Mouse (Mus musculus): ENCODE results near the gene Otulinl.
A peak's percentile ranks its signal among the peaks of the same experiment; 100 is the strongest.
"Not testable (repeated sequence)": the region's sequence is repeated elsewhere in the genome, so short reads cannot be mapped to it uniquely, and the experiment has no call there.

The Otulinl gene

DNA sequence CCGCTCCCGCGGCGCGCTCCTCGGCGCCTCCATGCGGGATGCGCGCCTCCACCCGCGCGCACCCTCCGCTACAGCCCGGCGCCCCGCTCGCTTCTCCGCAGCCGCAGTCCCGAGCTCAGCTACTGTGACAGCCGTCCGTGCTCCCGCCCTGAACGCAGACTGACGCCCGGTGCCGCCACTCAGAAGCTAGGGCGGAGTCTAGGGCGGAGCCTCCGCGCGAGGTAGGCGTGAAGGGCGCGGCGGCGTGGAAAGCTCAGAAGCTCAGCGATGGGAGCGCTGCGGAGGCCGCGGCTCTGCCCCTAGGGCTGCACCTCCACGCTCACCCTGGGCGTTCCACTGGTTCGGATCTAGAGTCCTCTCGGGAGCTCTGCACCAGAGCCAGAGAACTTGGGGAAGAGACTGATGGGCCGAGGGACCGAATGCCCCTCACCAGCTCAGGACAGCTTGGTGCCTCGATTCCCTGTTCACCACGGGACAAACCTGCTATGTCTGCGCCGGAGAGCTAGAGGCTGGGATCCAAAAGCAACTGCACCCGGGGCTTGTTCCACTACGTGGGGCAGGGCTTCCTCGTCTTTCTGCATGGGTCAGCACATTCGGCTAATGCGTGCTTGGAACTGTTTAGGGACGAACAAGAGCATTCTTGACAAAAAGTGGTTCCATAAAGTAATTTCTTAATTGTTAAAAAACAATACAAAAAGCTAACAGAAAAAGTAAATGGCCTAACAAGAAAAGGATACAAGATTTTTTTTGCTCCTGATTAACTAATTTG, at the start of gene Otulinl:
TSS of gene Otulinl (minus strand) at position 161 of the 769 bp plus-strand sequence.
- DNase-seq: peak; percentile 96

DNA sequence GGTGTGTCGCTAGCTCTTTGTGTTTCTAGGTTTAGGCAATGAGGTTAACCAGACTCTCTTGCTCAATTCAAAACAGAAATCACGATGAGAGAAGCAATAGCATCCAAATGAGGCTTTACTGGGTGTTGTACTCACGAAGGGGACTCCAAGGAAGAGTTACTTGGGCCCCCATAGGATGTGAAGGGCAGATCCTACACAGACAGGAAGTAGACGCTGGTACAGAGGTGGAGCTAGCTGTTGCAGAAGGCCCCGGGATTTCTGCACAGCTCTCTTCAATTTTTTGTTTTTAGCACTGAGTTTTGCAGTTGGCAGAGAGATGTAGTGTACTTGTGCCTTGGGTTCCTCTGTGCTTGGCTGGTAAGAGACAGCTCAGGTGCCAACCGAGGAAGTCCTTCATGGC, 44.8 kb upstream of the Otulinl start:
- no peak for DNase-seq

- DNase-seq: no peak
Observed at GRCm38 (mm10) chr15:27724796-27725680, 43.7 kb upstream of the Otulinl start.

GRCm38 (mm10) chr15:27724298-27724697, 42.9 kb upstream of the Otulinl start:
- no peak for DNase-seq

GRCm38 (mm10) chr15:27723746-27724145, 42.4 kb upstream of the Otulinl start:
- no peak for DNase-seq

DNA sequence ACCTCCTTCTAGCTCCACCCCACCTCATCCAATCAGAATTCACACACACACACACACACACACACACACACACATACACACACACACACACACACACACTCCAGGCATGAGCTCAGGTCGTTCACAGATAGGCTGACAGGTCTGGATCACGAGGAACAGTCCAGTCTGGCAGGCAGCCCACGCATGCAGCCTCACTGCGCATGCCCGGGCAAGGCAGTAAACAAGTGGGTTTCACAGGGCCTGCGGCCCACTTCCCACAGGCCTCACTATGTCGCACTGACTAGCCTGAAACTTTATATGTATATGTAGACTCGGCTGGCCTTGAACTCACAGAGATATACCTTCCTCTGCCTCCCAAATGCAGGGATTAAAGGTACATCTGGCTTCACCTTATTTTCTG, 38.9 kb upstream of the Otulinl start:
- not testable (repeated sequence) for DNase-seq

DNA sequence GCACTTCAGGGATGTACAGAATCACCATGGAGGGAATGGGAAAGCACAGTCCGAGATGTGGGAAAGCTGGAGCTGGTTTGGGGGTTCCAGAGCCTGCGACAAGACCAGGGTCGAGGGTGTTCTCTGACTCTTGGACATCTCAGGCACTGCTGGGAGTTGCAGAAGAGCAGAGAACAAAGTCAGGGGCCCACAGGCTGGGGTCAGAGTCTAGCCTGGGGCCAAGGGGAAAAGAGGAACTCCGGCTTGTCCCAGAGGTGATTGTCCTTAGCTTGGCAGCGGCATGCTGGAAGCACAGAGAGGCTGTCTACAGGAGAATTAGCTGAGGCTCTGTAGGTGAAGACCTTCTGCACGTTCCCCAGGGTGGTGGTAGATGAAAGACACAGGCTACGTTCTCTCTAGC, 37.3 kb upstream of the Otulinl start:
- DNase-seq: no peak

- DNase-seq: peak; percentile 19
Observed at GRCm38 (mm10) chr15:27715331-27715730, 34.0 kb upstream of the Otulinl start.

GRCm38 (mm10) chr15:27710698-27711097, 29.3 kb upstream of the Otulinl start:
- DNase-seq: no peak

DNA sequence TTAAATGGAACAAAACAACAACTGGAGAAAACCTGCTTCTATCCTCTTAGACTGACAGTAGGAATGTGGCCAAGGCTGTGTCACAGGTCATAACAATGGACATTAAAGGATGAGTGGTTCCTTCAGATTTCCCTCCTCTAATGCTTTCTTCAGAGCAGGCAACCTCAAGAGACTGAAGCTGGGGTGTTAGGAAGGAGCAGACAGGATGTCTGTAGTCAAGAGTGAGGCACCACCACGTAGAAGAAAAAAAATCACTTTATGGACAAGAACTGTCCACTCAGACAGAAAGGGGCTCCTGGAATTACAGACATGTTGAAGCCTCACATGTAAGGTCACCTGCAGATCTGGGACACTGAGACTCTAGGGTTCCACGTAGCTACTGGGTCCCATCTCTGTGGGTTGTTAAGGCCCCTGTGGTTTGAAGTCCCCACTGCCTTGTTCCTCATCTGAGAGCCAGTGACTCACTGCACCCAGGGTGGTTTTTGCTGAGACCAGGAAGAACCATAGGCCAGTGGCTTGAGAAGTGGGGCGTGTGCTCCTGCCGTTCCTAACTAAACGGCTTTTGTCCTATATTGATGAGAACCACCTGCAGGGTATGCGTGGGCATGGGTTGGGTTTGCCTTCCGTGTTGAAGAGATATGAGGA, 27.7 kb upstream of the Otulinl start:
- no peak for DNase-seq

- DNase-seq: no peak
Observed at GRCm38 (mm10) chr15:27708499-27708898, 27.1 kb upstream of the Otulinl start.

GRCm38 (mm10) chr15:27702972-27703313, 21.6 kb upstream of the Otulinl start:
- no peak for DNase-seq

GRCm38 (mm10) chr15:27702031-27702971, 20.9 kb upstream of the Otulinl start:
- no peak for DNase-seq

GRCm38 (mm10) chr15:27697632-27698031, 16.3 kb upstream of the Otulinl start:
- DNase-seq: no peak

DNA sequence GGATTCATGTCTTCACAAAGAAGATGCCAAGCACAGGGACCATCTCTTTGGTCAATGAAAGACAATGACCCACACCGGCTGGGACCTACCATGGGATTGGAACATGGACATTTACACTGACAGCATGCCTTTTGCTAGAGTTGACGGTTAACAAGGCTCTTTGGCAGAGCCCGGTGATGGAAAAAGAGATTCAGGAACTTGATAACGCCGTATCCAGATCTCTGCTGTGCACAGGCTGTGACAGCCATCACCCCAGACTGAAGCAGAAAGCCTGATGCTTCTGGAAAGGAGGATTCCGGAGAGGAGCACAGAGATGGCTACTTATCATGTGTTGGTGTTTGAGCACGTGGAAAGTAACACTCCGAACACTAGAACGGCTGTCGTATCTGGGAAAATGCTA, 11.9 kb upstream of the Otulinl start:
- no peak for DNase-seq

DNA sequence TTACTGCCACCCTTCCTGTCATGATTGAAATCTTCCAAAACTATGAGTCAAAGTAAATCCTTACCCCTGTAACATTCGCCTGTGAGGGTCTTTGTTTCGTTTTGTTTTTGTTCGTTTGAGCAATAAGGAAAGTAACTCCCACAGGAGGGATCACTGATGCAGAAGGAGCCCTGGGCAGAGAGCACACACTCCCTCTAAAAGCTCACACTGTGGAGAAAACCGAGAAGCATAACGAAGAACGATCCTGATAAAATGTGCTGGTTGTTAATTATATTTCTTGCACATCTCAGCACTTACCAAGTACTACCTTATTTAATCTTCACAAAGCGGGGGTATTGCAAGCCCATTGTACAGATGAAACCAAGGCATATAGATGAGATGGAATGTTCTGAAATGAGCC, 10.8 kb upstream of the Otulinl start:
- DNase-seq: no peak

DNA sequence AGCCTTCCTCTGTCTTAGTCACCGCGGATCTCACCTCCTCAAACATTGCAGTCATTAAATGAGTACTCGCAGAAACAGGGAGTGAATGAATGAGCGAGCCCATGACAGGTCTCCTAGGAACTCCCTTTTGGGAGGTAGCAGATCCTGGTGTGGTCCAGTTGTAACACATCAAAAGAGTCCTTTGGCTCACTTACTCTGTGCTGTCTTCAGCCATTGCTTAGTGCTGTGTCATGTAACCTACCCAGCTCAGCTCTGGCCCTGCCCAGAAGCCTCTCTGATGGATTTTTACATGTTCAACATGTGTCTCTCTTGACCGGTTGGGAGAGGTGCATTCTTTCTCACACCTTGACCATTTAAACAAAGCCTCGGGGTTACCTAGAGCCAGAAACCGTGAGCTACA, 9.8 kb upstream of the Otulinl start:
- no peak for DNase-seq

DNA sequence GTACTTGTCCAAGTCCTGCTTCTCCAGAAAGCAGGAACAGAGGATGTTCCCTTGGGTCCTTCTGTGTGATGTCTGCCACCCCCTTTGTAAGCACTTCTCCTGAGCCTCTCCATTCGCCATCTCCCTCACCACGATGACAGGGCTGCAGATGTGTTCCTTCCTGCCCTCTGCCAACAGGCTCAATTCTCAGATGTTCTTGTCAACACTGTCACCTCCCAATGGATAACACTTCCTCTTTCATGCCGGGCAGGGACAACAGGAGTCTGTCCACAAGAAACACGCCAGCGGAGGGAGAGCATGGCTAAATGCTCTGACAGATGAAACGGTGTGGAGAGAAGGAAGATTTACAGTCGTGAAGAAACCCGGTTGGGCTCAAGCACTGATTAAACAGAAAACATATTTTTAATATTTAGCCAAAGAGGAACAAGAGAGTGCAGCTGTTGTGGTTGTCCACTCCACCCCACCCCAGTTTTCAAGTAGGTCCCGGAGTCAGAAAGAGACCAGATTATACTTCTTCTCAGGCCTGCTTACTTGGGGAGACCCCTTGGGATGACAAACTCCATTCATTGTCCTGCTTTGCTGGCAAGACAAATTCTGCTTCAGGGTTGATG, 6.8 kb upstream of the Otulinl start:
- DNase-seq: no peak

- DNase-seq: no peak
Observed at GRCm38 (mm10) chr15:27684813-27685212, 3.4 kb upstream of the Otulinl start.

GRCm38 (mm10) chr15:27683206-27683605, 1.8 kb upstream of the Otulinl start:
- DNase-seq: no peak

DNA sequence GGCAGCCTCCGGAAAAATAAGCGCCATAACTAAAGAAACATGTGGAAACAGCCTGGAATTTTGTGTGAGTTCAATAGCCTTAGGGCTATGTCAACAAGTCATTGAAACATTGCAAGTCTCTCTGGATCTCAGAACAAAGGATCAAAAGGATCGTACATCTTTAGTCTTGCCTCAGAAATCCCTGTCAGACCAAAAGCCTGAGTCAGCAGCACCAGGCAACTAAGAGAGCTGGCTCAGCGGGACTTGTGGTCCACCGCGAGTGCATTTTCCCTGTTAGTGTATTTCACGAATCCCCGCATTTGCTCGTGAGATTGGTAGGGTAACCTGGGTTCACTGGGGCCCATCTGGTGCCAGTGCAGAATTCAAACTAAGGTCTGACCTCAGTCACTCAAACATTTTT, 1.2 kb upstream of the Otulinl start:
- DNase-seq: no peak

- DNase-seq: no peak
Observed at GRCm38 (mm10) chr15:27680997-27681396, 382 bp downstream of the Otulinl start.

Measured in cerebellum, adult 9-11 months (tissue).